Mouse (Mus musculus) limb, embryonic 14.5 days (tissue): ENCODE measurements around the gene Hoxd8. TPM values are rescaled to one million over a fixed set of nuclear protein-coding genes. Genes with fewer than 3 reads are reported as not detected.

Experiments
- ATAC-seq: fragments of 200-750 bp; cut with Nextera tagmentation; 2 replicates; pipeline ENCODE4 v1.8.0; 2017; ENCODE audit warnings: low read depth, moderate number of reproducible peaks, moderate TSS enrichment; ENCODE audit not compliant: low FRiP score
- DNase-seq: peaks from one replicate; pipeline ENCODE4 v3.0.0-alpha.2; 2015; ENCODE audit warnings: low spot score
- H3K27ac ChIP-seq: fragments of 300-500 bp; sonication (generic); replicated peaks from 2 replicates; pipeline ENCODE4 v1.5.1; 2014; ENCODE audit warnings: low read depth, mild to moderate bottlenecking, low read length, moderate library complexity, mixed read lengths
- H3K27me3 ChIP-seq: fragments of 300-500 bp; sonication (generic); 2 replicates; pipeline ENCODE4 v1.6.1; 2014; ENCODE audit warnings: low read length, mixed read lengths; ENCODE audit not compliant: control insufficient read depth, insufficient read depth
- H3K36me3 ChIP-seq: fragments of 300-500 bp; sonication (generic); 2 replicates; pipeline ENCODE4 v1.6.1; 2014; ENCODE audit warnings: mild to moderate bottlenecking, low read length, moderate library complexity, mixed read lengths; ENCODE audit not compliant: control insufficient read depth, insufficient read depth
- H3K4me1 ChIP-seq: fragments of 300-500 bp; sonication (generic); 2 replicates; pipeline ENCODE4 v1.6.1; 2014; ENCODE audit warnings: antibody characterized with exemption, low read length, mixed read lengths; ENCODE audit not compliant: control insufficient read depth, insufficient read depth
- H3K4me2 ChIP-seq: fragments of 300-500 bp; sonication (generic); replicated peaks from 2 replicates; pipeline ENCODE4 v1.6.1; 2014; ENCODE audit warnings: low read depth, mild to moderate bottlenecking, low read length, moderate library complexity; ENCODE audit not compliant: severe bottlenecking
- H3K4me3 ChIP-seq: fragments of 300-500 bp; sonication (generic); replicated peaks from 2 replicates; pipeline ENCODE4 v1.5.1; 2014; ENCODE audit warnings: low read length
- H3K9ac ChIP-seq: fragments of 300-500 bp; sonication (generic); 2 replicates; pipeline ENCODE4 v1.6.1; 2014; ENCODE audit warnings: mild to moderate bottlenecking, low read depth, low read length, moderate library complexity; ENCODE audit not compliant: severe bottlenecking
- H3K9me3 ChIP-seq: fragments of 300-500 bp; sonication (generic); 2 replicates; pipeline ENCODE4 v1.6.1; 2016; ENCODE audit warnings: low read length; ENCODE audit not compliant: control insufficient read depth
- POLR2A ChIP-seq: fragments of 200-500 bp; IDR thresholded peaks from 2 replicates; pipeline ENCODE4 v1.8.0; 2012; ENCODE audit warnings: inconsistent platforms, mild to moderate bottlenecking, moderate library complexity, borderline replicate concordance; ENCODE audit not compliant: insufficient read depth, insufficient read length; ENCODE audit errors: extremely low read depth
- WGBS: fragments of 180-500 bp; shearing (Covaris S2); extraction: QIAGEN DNeasy Blood & Tissue Kit; methylation state at CpG from one replicate; pipeline ENCODE4 v1.1.7; 2014; 5-methylcytosine and 5-hydroxymethylcytosine counted together
- polyA plus RNA-seq, 2 experiments: library from polyadenylated mRNA; depleted of rRNA in 1 of 2; stranded (reverse) in 1 of 2; unstranded in 1 of 2; fragments of >200 nt; fragmentation: Nextera tagmentation in 1 of 2; extraction: Ambion mirVana in 1 of 2; gene quantifications; 2 replicates each; pipeline versions ENCODE4 v1.2.1 to v1.2.3; 2012 to 2014

The Hoxd8 gene
- polyA plus RNA-seq, 2 experiments = 12.7 to 12.8 TPM

GRCm38 (mm10) chr2:74692808-74693431 lies 11.5 kb upstream of the Hoxd8 start:
- DNase-seq (no peak), ATAC-seq (no peak)
- Histone ChIP-seq H3K27ac (peak overlapping the region; percentile 75), H3K4me2 (peak overlapping the region; percentile 96), H3K9me3 (no peaks in the 10 kb centered on the region), H3K4me3 (peak overlapping the region; percentile 74), H3K4me1 (peaks cover 38% of the 10 kb centered on the region), H3K9ac (peak overlapping the region; percentile 91), H3K36me3 (peaks cover 20% of the 10 kb centered on the region), H3K27me3 (peaks cover 33% of the 10 kb centered on the region)
- no peak for TF ChIP-seq POLR2A
- WGBS = 12% methylated on average over 20 of the region's 20 CpGs

GRCm38 (mm10) chr2:74693432-74693827 lies 11.0 kb upstream of the Hoxd8 start:
- ATAC-seq (no peak), DNase-seq (no peak)
- Histone ChIP-seq H3K9me3 (no peaks in the 10 kb centered on the region), H3K27me3 (peaks cover 33% of the 10 kb centered on the region), H3K9ac (peak overlapping the region; percentile 91), H3K4me2 (peak overlapping the region; percentile 96), H3K36me3 (peaks cover 20% of the 10 kb centered on the region), H3K4me1 (peaks cover 41% of the 10 kb centered on the region), H3K27ac (peak overlapping the region; percentile 69), H3K4me3 (peak overlapping the region; percentile 74)
- no peak for TF ChIP-seq POLR2A
- WGBS = 18% methylated on average over 4 of the region's 4 CpGs

- 8% methylated on average over 16 of the region's 16 CpGs for WGBS
- TF ChIP-seq POLR2A = no peak
- H3K9ac ChIP-seq = peak overlapping the region; percentile 91; the same call in 1 of the 2 replicates
- no peak for DNase-seq
- H3K4me2 ChIP-seq = peak overlapping the region; percentile 96
- H3K36me3 ChIP-seq = peaks cover 20% of the 10 kb centered on the region
- H3K9me3 ChIP-seq = no peaks in the 10 kb centered on the region
- no peak for ATAC-seq
- peaks cover 35% of the 10 kb centered on the region for H3K27me3 ChIP-seq
- peak overlapping the region; percentile 69; the same call in 1 of the 2 replicates for H3K27ac ChIP-seq
- H3K4me3 ChIP-seq = peak overlapping the region; percentile 74
- peaks cover 44% of the 10 kb centered on the region for H3K4me1 ChIP-seq
Observed at GRCm38 (mm10) chr2:74694066-74694465, 10.3 kb upstream of the Hoxd8 start.

GRCm38 (mm10) chr2:74695383-74695782 lies 9.0 kb upstream of the Hoxd8 start:
- no peak for ATAC-seq
- WGBS = 11% methylated on average over 1 of the region's 1 CpGs
- Histone ChIP-seq H3K4me2 (peak overlapping the region; percentile 96), H3K4me1 (peaks cover 46% of the 10 kb centered on the region), H3K27ac (peak overlapping the region; percentile 89; the same call in 1 of the 2 replicates), H3K27me3 (peaks cover 48% of the 10 kb centered on the region), H3K36me3 (peaks cover 20% of the 10 kb centered on the region), H3K9me3 (no peaks in the 10 kb centered on the region), H3K4me3 (peak overlapping the region; percentile 74; the same call in 1 of the 2 replicates), H3K9ac (peak overlapping the region; percentile 86)
- DNase-seq = no peak
- no peak for TF ChIP-seq POLR2A

- no peak for DNase-seq
- WGBS = 26% methylated on average over 7 of the region's 7 CpGs
- Histone ChIP-seq H3K9me3 (no peaks in the 10 kb centered on the region), H3K4me1 (peaks cover 46% of the 10 kb centered on the region), H3K27me3 (peaks cover 51% of the 10 kb centered on the region), H3K4me2 (peak overlapping the region; percentile 96), H3K27ac (peak overlapping the region; percentile 89), H3K9ac (peak overlapping the region; percentile 86), H3K4me3 (peak overlapping the region; percentile 55; the same call in 1 of the 2 replicates), H3K36me3 (peaks cover 20% of the 10 kb centered on the region)
- TF ChIP-seq POLR2A = no peak
- ATAC-seq = no peak
Observed at GRCm38 (mm10) chr2:74695813-74696430, 8.5 kb upstream of the Hoxd8 start.
